Mouse (Mus musculus) heart, embryonic 13.5 days (tissue): ENCODE results near the gene Cldn13. TPM values are rescaled to one million over a fixed set of nuclear protein-coding genes. Genes with fewer than 3 reads are reported as not detected.

Experiments used
- ATAC-seq: fragments of 200-750 bp; cut with Nextera tagmentation; 2 replicates; pipeline ENCODE4 v1.8.0; 2017; ENCODE audit warnings: moderate TSS enrichment; ENCODE audit not compliant: insufficient number of reproducible peaks, low FRiP score, low TSS enrichment; ENCODE audit errors: extremely low read depth
- H3K27ac ChIP-seq: fragments of 300-500 bp; sonication (generic); replicated peaks from 2 replicates; pipeline ENCODE4 v1.5.1; 2015; ENCODE audit warnings: moderate library complexity, mild to moderate bottlenecking, inconsistent platforms
- H3K27me3 ChIP-seq: fragments of 300-500 bp; sonication (generic); replicated peaks from 2 replicates; pipeline ENCODE4 v1.6.1; 2015; ENCODE audit warnings: mild to moderate bottlenecking, inconsistent platforms
- H3K36me3 ChIP-seq: fragments of 300-500 bp; sonication (generic); 2 replicates; pipeline ENCODE4 v1.6.1; 2015; ENCODE audit warnings: mild to moderate bottlenecking, inconsistent platforms
- H3K4me1 ChIP-seq: fragments of 300-500 bp; sonication (generic); 2 replicates; pipeline ENCODE4 v1.6.1; 2015; ENCODE audit warnings: inconsistent platforms
- H3K4me2 ChIP-seq: fragments of 300-500 bp; sonication (generic); 2 replicates; pipeline ENCODE4 v1.6.1; 2015; ENCODE audit warnings: inconsistent platforms, mild to moderate bottlenecking, moderate library complexity
- H3K4me3 ChIP-seq: fragments of 300-500 bp; sonication (generic); 2 replicates; pipeline ENCODE4 v1.5.1; 2015; ENCODE audit warnings: moderate library complexity, mild to moderate bottlenecking, inconsistent platforms
- H3K9ac ChIP-seq: fragments of 300-500 bp; sonication (generic); 2 replicates; pipeline ENCODE4 v1.6.1; 2015; ENCODE audit warnings: inconsistent platforms, mild to moderate bottlenecking, moderate library complexity
- H3K9me3 ChIP-seq: fragments of 300-500 bp; sonication (generic); 2 replicates; pipeline ENCODE4 v1.6.1; 2016; ENCODE audit warnings: inconsistent platforms
- WGBS: fragments of 180-500 bp; shearing (Covaris S2); methylation state at CpG from one replicate; pipeline ENCODE4 v1.1.7; 2015; ENCODE audit warnings: mixed read lengths; 5-methylcytosine and 5-hydroxymethylcytosine counted together
- polyA plus RNA-seq: library from polyadenylated mRNA; unstranded; fragments of >200 nt; fragmentation: Nextera tagmentation; extraction: Ambion mirVana; gene quantifications from 2 replicates; pipeline ENCODE4 v1.2.1, GENCODE M21; 2015

The Cldn13 gene
- polyA plus RNA-seq, 1 experiment from 2014 or later, result 3.2 TPM

DNA sequence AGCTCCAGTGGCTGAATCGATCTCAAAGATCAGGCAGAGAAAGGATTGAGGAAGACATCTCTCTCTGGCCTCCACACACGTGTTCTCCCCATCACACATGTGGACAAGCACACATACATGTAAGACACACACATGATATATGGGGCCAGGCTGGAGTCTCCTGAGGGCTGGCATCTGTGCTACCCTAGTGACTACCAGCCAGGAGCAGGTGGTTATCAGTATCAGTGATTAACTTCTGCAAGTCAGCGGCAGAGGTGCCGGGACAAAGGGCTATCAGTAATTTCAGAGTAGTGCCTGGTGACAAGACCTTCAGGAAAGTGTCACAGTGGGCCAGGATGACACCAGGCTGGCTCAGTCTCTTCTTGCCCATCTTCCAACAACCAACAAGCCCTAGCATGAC, 1.6 kb downstream of the Cldn13 start:
- Histone ChIP-seq H3K36me3 (no peaks in the 10 kb centered on the region), H3K4me1 (peaks cover 3% of the 10 kb centered on the region; the same call in 1 of the 2 replicates), H3K27me3 (peaks cover 17% of the 10 kb centered on the region; the same call in 1 of the 2 replicates), H3K9ac (peak overlapping the region; percentile 54; the same call in 1 of the 2 replicates), H3K4me3 (peak overlapping the region; percentile 37), H3K9me3 (no peaks in the 10 kb centered on the region; the same call in 1 of the 2 replicates), H3K27ac (peak overlapping the region; percentile 49; the same call in 1 of the 2 replicates), H3K4me2 (peak overlapping the region; percentile 46)
- 0 out of 2 replicates have a peak, but pooled peaks have one; percentile 55 for ATAC-seq
- WGBS, result 42% methylated on average over 4 of the region's 4 CpGs

DNA sequence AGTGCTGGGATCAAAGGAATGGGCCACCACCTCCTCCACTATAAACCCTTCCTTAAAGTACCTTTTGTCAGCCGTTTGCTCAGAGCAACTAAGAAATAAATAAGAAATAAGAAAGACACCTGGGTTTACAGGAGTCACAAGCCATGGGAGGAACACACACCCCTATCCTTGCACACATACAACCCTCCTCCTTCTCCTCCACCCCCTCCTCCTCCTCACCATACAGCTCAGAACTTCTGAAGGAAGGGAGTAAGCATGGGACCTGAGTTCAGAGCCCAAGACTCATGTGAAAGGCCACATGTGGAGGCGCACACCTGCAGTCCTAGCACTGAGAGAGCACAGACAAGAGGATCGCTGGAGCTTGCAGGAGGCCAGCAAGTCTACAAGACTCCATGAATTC, 2.0 kb downstream of the Cldn13 start:
- Histone ChIP-seq H3K4me2 (peak overlapping the region; percentile 46), H3K27me3 (peaks cover 20% of the 10 kb centered on the region; the same call in 1 of the 2 replicates), H3K9me3 (no peaks in the 10 kb centered on the region; the same call in 1 of the 2 replicates), H3K9ac (peak overlapping the region; percentile 47; the same call in 1 of the 2 replicates), H3K4me3 (peak overlapping the region; percentile 37), H3K4me1 (peaks cover 7% of the 10 kb centered on the region), H3K36me3 (no peaks in the 10 kb centered on the region), H3K27ac (peak overlapping the region; percentile 49; the same call in 1 of the 2 replicates)
- WGBS, result 62% methylated on average over 3 of the region's 3 CpGs
- ATAC-seq, result no peak

DNA sequence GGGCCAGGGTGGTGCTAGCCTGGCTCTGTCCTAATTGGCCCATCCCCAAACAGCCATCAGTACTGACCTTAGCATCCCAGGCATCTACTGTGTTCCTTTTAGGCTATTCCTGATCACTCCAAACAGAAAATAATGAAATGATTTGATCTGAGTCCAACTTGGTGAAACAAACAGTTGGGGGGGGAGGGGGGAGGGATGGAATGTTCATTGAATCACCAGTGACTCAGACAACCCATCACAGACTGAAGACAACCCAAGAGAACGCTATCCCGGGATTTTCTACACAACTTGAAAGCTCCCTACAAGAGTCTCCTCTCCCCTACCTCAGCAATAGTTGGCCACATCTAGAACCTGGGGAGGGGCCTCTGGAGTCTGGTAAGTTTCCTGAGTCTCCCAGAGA, 3.4 kb downstream of the Cldn13 start:
- no peak for ATAC-seq
- Histone ChIP-seq H3K9me3 (no peaks in the 10 kb centered on the region; the same call in 1 of the 2 replicates), H3K27ac (no peak overlapping the region), H3K36me3 (no peaks in the 10 kb centered on the region), H3K4me1 (peaks cover 7% of the 10 kb centered on the region), H3K9ac (no peak overlapping the region), H3K4me3 (peak overlapping the region; percentile 11; the same call in 1 of the 2 replicates), H3K4me2 (peak overlapping the region; percentile 22; the same call in 1 of the 2 replicates), H3K27me3 (peaks cover 23% of the 10 kb centered on the region; the same call in 1 of the 2 replicates)
- WGBS, result 85% methylated on average over 2 of the region's 2 CpGs

DNA sequence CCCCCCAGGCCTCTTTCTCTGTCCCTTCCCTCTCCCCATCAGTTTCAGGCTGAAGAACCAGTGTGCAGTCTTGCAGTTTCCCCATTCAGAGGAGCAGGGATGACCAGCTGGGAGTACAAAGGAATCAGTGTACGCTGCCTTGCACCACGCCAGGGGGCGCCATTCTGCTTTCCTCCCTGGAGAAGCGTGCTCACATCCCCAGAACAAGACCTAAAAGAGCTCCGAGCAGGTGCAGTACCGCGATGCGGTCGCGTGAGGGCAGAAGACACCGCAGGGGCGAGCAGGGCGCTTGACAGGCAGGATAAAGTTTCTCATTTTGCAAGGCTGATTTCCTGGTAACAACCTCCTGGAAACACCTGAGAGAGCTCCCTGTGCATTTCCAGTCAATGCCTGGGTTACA, 8.2 kb downstream of the Cldn13 start:
- H3K9ac ChIP-seq, result no peak overlapping the region
- 0% methylated on average over 13 of the region's 13 CpGs for WGBS
- H3K27me3 ChIP-seq, result peaks cover 10% of the 10 kb centered on the region; the same call in 1 of the 2 replicates
- no peak overlapping the region for H3K27ac ChIP-seq
- H3K36me3 ChIP-seq, result no peaks in the 10 kb centered on the region
- no peak overlapping the region for H3K4me2 ChIP-seq
- H3K4me3 ChIP-seq, result no peak overlapping the region
- H3K9me3 ChIP-seq, result no peaks in the 10 kb centered on the region; the same call in 1 of the 2 replicates
- peaks cover 7% of the 10 kb centered on the region for H3K4me1 ChIP-seq
- ATAC-seq, result peak; percentile 54; the same call in 1 of the 2 replicates

DNA sequence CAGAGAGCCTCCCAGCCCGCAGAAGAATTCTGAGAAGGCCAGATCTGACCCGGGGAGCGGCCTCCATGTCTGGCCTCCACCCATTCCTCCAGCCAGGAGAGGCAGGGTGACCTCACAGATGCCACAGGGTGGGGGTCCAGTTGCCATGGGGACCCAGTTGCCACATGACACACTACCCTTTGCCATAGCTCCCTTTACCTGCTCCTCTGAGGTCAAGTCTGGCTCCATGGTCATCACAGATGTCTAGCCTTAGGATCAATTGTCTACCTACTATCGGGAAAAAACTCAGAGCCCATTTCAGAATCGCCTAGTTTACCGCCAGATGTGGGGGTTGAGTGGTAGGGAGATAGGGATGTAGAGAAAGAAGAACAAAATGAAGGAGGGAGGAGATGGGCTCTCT, 8.7 kb downstream of the Cldn13 start, which contains the start of gene Tmem270:
TSS of gene Tmem270 (minus strand) at position 101 of the 400 bp plus-strand sequence.
- no peak for ATAC-seq
- Histone ChIP-seq H3K4me2 (no peak within 1 kb of the TSS), H3K4me1 (peaks cover 7% of the 10 kb centered on the region), H3K9me3 (no peaks in the 10 kb centered on the region; the same call in 1 of the 2 replicates), H3K27ac (no peak within 1 kb of the TSS), H3K27me3 (peaks cover 10% of the 10 kb centered on the region; the same call in 1 of the 2 replicates), H3K9ac (no peak within 1 kb of the TSS), H3K36me3 (no peaks in the 10 kb centered on the region), H3K4me3 (no peak within 1 kb of the TSS)
- WGBS, result 73% methylated on average over 6 of the region's 6 CpGs

DNA sequence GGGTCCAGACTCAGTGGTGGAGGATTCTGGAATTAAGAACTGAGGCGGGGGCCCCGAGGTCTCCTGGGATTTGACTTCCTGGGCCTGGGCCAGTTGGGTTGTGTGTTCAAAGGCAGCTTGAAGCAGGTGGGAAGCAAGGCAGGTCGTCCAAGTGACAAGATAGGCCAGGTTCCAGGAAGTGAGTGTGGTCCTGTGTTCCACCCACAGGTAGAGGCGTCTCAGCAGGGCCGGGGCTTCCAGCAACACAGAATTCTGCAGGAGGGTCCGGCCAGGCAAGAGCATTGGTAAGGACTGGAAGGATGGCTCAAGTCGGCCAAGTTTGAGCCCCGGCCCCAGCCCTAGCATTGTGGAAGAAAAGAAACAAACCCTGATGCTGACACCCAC, 13.7 kb downstream of the Cldn13 start:
- peaks cover 5% of the 10 kb centered on the region for H3K4me1 ChIP-seq
- H3K36me3 ChIP-seq, result no peaks in the 10 kb centered on the region
- H3K27me3 ChIP-seq, result no peaks in the 10 kb centered on the region; the same call in 1 of the 2 replicates
- no peak overlapping the region for H3K4me2 ChIP-seq
- H3K27ac ChIP-seq, result no peak overlapping the region
- no peak overlapping the region for H3K9ac ChIP-seq
- no peak overlapping the region for H3K4me3 ChIP-seq
- 61% methylated on average over 8 of the region's 8 CpGs for WGBS
- H3K9me3 ChIP-seq, result no peaks in the 10 kb centered on the region
- ATAC-seq, result no peak

DNA sequence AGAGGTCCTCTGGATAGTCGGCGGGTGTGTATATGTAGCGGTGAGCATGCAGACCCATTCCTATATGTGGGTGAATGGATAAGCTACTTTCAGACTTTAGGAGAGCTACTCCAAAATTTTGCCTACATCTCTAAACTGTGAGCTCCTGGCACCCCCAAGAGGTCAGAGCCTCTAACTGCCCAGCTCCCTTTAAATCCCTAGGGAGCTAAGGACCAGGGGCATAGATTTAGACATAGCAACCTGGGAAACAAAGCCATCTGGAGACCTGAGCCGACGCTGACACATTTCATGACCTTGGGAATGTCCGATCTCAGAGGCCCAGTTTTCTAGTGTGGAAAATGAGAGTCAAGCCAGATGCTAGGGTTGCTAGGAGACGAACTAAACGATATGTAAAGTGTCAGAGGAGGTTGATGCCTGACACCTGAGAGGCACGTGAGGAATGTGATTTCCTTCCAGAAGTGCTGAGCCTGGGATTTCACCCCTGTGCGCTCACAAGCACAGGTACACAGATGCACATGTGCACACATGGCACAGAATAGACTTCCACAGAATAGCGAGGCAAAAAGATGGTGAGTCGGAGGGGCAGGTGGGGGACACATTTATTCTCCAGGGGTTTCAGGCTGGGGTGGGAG, 14.2 kb downstream of the Cldn13 start:
- 0 out of 2 replicates have a peak, but pooled peaks have one; percentile 10 for ATAC-seq
- no peak overlapping the region for H3K4me3 ChIP-seq
- WGBS, result 30% methylated on average over 12 of the region's 12 CpGs
- H3K4me1 ChIP-seq, result peaks cover 5% of the 10 kb centered on the region
- H3K4me2 ChIP-seq, result no peak overlapping the region
- H3K9ac ChIP-seq, result peak overlapping the region; percentile 44; the same call in 1 of the 2 replicates
- H3K9me3 ChIP-seq, result no peaks in the 10 kb centered on the region
- H3K27me3 ChIP-seq, result no peaks in the 10 kb centered on the region; the same call in 1 of the 2 replicates
- H3K27ac ChIP-seq, result no peak overlapping the region
- no peaks in the 10 kb centered on the region for H3K36me3 ChIP-seq

DNA sequence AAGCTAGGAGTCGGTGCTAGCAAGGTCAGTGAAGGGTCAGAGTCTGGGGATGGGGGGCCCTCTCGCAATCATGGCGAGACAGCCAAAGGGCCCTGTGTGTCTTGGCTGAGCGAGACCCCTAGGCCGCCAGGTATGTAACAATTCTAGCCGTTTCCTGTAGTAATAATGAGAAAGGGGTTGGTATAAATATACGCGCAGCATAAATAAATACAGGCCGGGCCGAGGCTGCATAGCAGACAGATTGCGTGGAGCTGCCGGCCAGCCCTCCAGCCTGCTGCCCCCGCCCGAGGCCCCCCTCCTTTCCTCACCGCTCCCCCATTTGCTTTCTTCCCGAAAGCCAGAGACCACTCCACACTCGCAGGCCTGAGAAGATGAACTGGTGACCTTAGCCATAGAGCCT, 17.7 kb downstream of the Cldn13 start:
- no peak for ATAC-seq
- Histone ChIP-seq H3K9ac (no peak overlapping the region), H3K36me3 (no peaks in the 10 kb centered on the region), H3K4me3 (no peak overlapping the region), H3K9me3 (peaks cover 2% of the 10 kb centered on the region; the same call in 1 of the 2 replicates), H3K4me2 (no peak overlapping the region), H3K4me1 (peaks cover 12% of the 10 kb centered on the region), H3K27me3 (no peaks in the 10 kb centered on the region; the same call in 1 of the 2 replicates), H3K27ac (0 out of 2 replicates have a peak overlapping the region, but pooled peaks have one; percentile 57)
- 75% methylated on average over 17 of the region's 17 CpGs for WGBS

DNA sequence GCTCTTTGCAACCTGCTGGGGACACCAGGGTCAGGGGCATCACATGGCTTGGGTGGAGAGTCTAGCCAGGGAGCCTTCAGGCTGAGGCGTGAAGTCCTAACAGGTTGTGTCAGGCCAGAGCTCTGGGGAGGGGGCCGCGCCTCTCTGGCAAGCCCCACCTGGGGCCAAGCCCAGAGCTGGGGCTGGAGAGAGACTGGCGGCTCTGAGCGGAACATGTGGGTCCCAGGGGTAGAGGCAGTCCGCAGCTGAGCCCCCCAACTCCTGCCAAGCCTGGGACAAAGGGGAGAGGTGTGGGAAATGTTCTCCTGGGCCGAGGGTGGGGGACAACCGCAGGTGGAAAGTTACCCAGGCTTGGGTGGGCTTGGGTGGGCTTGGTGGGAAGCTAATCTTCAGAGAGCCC, 18.4 kb downstream of the Cldn13 start:
- ATAC-seq, result no peak
- Histone ChIP-seq H3K4me2 (no peak overlapping the region), H3K27ac (peak overlapping the region; percentile 57; the same call in 1 of the 2 replicates), H3K9ac (peak overlapping the region; percentile 8; the same call in 1 of the 2 replicates), H3K36me3 (no peaks in the 10 kb centered on the region), H3K9me3 (peaks cover 4% of the 10 kb centered on the region; the same call in 1 of the 2 replicates), H3K4me1 (peaks cover 12% of the 10 kb centered on the region), H3K4me3 (no peak overlapping the region), H3K27me3 (no peaks in the 10 kb centered on the region; the same call in 1 of the 2 replicates)
- 77% methylated on average over 8 of the region's 8 CpGs for WGBS

DNA sequence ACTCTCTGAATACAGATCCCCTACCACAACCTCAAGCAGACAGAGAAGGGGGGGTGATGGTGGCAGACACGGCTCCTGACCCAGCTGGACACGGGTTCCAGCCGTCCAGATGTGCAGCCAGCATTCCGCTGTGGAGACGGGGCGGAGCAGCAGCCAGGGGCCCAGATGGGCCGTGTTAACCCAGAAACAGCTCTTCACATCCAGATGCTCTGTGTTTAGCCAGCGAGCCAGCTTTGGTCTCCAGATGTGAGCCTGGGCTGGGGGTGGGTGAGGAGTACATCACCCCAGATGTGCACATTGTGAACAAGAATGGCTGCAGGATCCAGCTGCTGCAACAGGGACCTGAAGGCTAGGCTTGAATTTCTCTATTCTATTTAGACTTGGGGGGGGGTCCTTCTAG, 20.0 kb downstream of the Cldn13 start:
- no peak for ATAC-seq
- H3K27ac ChIP-seq, result no peak overlapping the region

DNA sequence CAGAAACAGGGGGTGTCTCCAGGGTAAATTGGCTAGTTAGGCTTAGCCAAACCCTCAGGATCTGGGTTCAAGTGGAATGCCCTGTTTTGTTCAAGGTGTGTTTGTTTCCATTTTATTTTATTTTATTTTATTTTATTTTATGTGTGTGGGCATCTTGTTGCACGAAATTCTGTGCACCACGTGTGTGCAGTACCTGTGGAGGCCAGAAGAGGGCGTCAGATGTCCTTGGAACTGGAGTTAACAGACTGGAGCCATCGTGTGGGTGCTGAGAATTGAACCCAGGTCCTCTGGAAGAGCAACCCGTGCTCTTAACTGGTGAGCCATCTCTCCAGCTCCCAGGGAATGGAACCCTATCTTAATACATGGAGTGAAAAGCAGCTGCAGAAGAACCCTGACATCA, 22.6 kb downstream of the Cldn13 start:
- H3K36me3 ChIP-seq, result no peaks in the 10 kb centered on the region
- WGBS, result 70% methylated on average over 5 of the region's 5 CpGs
- no peak for ATAC-seq

More for the DNA sequence above, 20.0 kb downstream of the Cldn13 start:
- no peak overlapping the region for H3K4me3 ChIP-seq
- 64% methylated on average over 8 of the region's 8 CpGs for WGBS
- H3K9ac ChIP-seq, result no peak overlapping the region
- H3K27me3 ChIP-seq, result no peaks in the 10 kb centered on the region; the same call in 1 of the 2 replicates
- H3K4me1 ChIP-seq, result peaks cover 14% of the 10 kb centered on the region
- peaks cover 4% of the 10 kb centered on the region; the same call in 1 of the 2 replicates for H3K9me3 ChIP-seq
- no peak overlapping the region for H3K4me2 ChIP-seq
- no peaks in the 10 kb centered on the region for H3K36me3 ChIP-seq

More for the DNA sequence above, 22.6 kb downstream of the Cldn13 start:
- H3K9me3 ChIP-seq, result peaks cover 4% of the 10 kb centered on the region; the same call in 1 of the 2 replicates
- peaks cover 14% of the 10 kb centered on the region for H3K4me1 ChIP-seq
- H3K4me3 ChIP-seq, result no peak overlapping the region
- no peak overlapping the region for H3K9ac ChIP-seq
- no peak overlapping the region for H3K4me2 ChIP-seq
- H3K27me3 ChIP-seq, result no peaks in the 10 kb centered on the region; the same call in 1 of the 2 replicates
- H3K27ac ChIP-seq, result no peak overlapping the region
